Mouse (Mus musculus): Measurements from ENCODE around the gene Tnrc6b. TPM values are rescaled to one million over a fixed set of nuclear protein-coding genes. Genes with fewer than 3 reads are reported as not detected.

Tnrc6b gene
- total RNA-seq, 2 experiments from 2014 or later: 101 to 102 TPM

DNA sequence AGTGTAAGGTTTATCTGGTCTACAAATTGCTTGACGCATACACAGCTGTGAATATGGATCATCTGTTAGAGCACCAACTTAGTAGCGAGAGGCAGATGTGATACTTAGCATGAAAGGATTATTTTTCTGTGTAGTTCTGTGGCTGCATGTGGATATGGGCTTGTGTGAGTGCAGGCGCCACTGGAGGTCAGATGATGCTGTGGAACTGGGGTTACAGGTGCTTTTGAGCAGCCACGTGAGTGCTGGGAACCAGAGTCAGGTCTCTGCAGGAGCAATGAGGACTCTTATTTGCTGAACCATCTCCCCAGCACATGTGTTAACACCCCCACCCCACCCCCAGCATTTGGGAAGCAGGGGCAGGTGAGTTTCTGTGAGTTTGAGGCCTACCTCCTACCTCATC is 238.3 kb downstream of the Tnrc6b start:
- DNase-seq (ENCODE audit: low spot score in 2 of 2): no peak

DNA sequence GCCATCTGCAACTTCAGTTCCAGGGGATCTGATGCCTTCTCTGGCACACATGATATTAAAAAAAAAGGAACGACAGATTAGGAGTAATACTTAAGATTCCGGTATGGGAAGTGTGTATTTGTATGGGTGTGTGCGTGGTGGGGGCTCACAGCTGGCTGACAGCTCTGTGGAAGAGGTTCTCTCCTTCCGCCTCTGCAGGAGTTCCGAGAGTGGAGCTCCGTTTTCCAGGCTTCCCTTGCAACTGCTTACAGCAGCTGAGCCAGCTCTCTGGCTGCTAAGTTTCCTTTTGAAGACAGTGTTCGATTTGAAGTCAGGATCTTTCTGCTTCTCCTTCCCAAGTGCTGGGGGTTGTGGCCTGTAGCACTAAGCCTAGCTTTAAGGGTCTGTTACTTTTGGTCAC is 238.9 kb downstream of the Tnrc6b start:
- DNase-seq (ENCODE audit: low spot score in 2 of 2): no peak

DNA sequence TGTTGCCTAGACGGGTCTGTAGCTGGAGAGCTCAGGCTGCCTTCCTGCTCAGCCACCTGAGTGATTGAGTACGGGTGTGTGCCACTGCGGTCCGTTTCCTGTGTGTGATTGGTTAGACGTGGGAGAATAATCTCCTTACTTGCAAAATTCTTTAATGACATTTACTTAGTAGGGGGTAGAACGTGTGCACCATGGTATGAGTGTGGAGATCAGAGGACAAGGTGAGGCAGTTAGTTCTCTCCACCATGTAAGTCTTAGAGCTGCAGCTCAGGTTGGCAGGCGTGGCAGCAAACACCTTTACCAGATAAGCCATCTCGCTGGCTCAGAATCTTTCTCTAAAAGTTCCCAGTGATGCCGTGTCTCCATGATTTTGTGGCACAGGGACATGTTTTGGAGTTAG is 242.9 kb downstream of the Tnrc6b start:
- DNase-seq (ENCODE audit: low spot score in 2 of 2): no peak

DNA sequence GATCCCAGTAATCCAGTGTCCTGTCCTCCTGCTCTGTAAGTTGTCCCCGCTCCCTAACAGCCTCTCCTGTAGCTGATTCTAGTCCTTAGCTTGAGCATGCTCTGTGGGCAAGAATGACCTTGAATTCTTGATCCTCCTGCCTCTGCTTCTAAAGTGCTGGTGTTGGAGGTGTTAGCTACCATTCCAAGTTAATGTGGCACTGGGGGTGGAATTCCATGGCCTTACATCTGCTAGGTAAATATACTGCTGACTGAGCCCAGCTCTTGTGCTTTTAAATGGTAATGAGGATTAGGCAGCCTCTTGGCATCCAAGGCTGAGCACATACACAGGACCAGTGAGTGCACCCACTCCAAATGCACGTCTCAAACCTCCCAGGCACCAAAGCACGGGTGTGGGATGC is 243.7 kb downstream of the Tnrc6b start:
- DNase-seq (ENCODE audit: low spot score in 2 of 2): no peak

DNA sequence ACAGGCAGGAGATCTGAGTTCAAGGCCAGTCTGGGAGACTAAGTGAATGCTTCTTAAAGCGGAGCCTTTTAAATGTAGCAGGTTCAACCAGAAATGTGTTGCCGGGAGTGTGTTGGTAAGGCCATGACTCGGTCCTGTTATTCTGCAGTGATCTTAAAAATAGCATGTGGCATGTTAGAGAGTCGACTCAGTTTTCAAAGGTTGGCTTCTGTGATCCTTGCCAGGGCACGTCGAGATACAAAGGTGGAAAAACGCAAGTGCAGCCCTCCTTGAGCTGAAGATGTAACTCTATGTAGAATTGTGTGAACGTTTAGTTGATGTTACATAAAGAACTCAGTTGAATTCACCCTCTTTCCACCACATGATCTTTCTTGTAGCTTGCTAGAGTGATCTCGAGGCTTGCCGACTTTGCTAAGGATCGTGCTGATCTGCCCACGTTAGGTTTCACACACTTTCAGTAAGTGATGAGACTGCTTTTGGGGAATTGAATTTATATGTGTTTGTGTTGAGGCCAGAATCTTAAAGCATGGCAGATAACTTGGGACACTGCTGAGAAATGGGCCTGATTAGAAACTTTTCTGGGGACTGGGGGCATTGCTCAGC is 244.8 kb downstream of the Tnrc6b start:
- no peak for DNase-seq (ENCODE audit: low spot score in 2 of 2)

DNA sequence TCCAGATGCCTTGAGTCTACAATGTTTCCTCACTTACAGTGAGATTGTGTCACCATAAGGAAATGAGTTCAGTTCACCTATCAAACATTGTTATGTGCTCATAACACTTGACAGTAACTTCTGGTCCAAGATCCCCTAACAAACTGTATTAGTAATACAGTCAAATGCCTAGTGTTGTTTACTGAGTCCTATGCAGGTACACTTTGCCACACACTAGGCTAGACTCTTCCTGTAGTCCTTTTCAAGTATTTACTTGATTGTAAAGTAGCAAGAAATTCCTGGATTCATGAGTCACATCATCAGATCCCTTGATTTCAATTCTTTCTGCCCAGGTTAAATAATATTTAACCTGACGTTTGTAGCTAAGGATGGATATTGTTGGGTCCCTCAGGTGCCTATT is 258.3 kb downstream of the Tnrc6b start:
- no peak for DNase-seq (ENCODE audit: low spot score in 2 of 2)

DNA sequence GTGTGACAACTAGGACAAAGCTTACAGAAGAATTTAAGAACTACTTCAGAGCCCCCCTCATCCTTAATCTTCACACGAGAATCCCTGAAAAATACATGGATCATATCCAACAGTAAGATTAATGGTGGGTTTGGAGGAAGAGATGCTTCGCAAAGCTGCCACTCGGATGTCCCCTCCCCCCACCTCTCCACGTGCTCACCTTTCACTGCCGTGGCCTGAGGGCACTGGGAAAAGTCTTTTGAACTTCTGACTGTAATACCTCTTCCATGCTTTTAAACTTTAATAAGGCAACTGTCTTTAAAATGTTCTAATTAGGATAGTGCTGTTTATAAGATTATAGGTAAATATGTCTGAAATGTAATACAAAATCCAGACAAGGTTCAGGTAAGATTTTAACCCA is 263.2 kb downstream of the Tnrc6b start:
- no peak for DNase-seq (ENCODE audit: low spot score in 2 of 2)

DNA sequence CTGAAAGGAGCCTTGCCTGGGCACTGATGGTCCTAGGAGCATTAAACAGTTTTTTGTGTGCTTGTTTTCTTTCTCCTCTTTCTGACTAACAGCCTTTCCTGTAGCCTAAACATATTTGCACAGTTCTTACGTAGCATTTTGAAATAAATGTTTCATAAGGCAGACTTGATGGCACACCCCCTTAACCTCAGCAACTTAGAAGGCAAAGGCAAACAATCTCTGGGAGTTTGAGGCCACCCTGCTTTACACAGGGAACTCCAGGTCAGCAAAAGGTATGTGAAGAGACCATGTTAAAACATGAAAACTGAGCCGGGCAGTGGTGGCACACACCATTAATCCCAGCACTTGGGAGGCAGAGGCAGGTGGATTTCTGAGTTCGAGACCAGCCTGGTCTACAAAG is 264.6 kb downstream of the Tnrc6b start:
- no peak for DNase-seq (ENCODE audit: low spot score in 2 of 2)

DNA sequence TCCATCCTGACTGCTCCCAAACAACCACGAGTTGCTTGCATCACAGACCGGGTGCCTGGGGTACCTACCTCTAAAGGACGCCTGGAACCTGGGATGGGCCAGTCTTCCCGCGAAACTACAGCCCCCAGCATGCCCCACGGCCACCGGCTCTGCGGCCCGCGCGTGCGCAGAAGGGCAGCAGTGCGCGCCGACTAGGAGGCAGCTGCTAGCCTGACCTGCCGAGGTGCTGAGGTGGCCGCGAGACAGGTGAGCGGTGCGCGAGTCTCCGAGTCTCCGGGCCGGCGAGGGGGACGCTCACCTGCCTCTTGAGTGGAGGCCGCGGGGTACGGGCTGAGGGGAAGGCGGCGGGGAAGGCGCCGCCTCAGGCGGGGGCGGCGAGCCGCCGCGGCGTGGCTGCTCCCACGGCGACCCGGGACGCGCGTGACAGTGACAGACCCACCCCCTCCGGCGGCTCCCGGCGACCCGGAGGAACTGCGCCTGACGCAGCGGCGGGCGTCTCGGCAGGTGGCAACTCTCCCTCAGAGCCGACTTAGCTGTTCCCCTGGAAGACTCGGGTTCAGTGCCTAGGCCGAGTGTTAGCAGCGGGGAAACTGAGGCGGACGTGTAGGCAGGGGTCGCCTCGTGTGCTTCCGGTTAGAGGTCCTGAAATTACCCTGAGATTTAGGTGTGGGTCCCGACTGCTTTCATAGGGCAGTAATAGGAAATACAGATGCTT is 266.7 kb downstream of the Tnrc6b start, which contains the start of gene Sgsm3:
Gene Sgsm3, plus strand, starts transcription at position 146 of the 715 bp plus-strand sequence.
- peak; percentile 81 to 90 for DNase-seq (ENCODE audit: low spot score in 2 of 2)

DNA sequence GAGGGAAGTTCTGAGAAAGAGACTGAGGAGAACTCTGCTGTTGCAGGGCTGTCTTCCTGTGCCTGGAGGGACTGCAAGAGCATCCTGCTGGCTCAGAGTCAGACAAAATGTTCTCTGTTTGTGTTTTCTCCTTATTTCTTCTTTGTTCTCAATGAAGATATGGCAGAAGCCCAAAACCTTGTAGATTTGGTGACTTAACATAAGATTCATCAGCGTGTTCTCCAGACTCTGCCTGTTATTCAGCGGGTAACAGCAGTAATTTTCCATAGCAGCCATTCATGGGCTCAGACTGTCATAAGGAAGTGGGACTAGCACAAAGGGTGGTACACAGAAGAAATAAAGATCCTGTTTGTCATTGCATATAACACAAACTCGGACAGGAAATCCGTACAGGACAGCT is 268.5 kb downstream of the Tnrc6b start:
- no peak for DNase-seq (ENCODE audit: low spot score in 2 of 2)

DNA sequence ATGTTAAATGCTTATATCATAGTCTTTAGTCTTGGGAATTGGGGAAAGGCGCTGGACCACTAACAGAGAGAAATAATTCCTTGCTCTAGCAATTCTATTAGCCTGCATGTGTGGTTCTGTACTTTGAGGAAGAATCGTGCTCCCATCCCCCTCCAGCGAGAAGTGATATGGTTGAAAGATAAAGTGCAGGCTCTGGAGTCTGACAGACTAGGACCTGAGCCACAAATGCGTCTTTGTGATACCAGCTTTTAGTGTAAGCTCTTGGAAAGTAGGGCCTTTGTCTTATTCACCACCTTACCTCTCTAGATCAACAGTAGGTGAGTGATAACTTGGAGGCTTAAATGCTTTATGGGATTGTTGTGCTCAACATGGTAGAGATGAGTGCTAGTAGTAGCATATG is 270.1 kb downstream of the Tnrc6b start:
- DNase-seq (ENCODE audit: low spot score in 2 of 2): no peak

DNA sequence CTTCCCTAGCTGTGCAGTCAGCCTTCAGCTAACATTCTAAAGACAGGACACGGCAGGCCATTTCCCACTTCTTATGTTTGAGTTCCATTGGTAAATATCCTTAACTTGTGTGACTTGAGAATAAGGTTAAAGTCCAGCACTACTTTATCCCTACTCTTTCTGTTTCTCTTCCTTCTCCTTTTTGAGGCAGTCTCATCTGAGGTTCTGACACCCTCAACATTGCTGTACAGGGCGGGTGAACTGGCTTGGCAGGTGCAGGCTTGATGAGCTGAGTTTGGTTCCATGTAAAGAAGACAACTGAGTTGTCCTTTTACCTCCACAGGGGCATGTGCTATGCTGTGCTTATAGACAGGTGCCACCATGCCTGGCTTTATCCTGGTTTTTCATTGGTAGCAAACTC is 272.2 kb downstream of the Tnrc6b start:
- no peak for DNase-seq (ENCODE audit: low spot score in 2 of 2)

DNA sequence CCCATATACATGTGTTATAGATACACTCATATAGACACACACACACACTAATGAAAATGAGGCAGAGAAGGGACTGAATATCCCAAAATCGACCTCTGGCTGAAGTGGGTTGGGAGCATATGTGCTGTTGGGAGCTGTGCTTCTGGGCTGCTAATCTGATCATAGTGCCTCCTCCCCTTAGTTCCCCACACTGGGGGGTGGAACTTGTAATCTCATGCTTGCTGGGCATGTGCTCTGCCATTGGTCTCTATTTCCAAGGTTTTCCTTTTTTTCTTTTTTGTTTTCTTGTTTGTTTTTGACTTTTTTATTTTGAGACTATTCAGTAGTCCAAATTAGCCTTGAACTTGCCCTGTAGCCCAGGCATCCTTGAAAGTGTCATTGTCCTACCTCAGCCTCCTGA is 277.2 kb downstream of the Tnrc6b start:
- no peak for DNase-seq (ENCODE audit: low spot score in 2 of 2)

DNA sequence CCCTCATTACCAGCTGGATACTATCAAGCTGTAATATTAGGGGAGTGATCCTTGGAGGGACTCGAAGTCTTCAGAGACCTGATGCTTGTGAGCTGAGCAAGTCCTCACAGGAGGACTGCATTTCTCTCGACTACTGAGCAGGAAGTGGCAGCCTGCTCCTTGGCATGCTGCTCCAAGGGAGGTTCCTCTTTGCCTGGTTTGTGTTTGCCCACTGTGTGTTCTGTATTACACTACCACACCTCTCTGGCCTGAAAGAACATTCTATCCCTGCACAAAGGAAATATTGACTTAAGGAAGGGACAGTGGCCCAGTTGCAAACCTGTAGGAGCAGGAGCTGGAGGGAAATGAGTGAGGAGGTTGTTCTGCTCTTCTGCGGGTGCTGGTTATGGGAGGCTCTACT is 278.6 kb downstream of the Tnrc6b start:
- DNase-seq (ENCODE audit: low spot score in 2 of 2): no peak

Small RNA genes within 50 kb of the gene (microRNA-seq; reads per million reads assigned to microRNA genes)
- 9.3 to 12.4 reads per million in 2 experiments for gene Mir5113

Other genes with a start within 250 kb of the Tnrc6b start
- not detected for gene Enthd1, start 146.2 kb upstream of the Tnrc6b start, total RNA-seq (2021)
- gene Grap2, start 138.7 kb upstream of the Tnrc6b start, total RNA-seq (2021): under 1 TPM; 0.33 to 0.56 TPM
- gene Fam83f, start 39.5 kb upstream of the Tnrc6b start, total RNA-seq (2021): under 1 TPM; 0.16 to 0.54 TPM
- 10 to 100 TPM; 29.3 to 33.9 TPM for gene Adsl, start 237.2 kb downstream of the Tnrc6b start, total RNA-seq (2021)

Measured in left cerebral cortex, adult 18-20 months (tissue).